25 mouse cellular contexts compared by ENCODE assay signal in the genomic region with DNA sequence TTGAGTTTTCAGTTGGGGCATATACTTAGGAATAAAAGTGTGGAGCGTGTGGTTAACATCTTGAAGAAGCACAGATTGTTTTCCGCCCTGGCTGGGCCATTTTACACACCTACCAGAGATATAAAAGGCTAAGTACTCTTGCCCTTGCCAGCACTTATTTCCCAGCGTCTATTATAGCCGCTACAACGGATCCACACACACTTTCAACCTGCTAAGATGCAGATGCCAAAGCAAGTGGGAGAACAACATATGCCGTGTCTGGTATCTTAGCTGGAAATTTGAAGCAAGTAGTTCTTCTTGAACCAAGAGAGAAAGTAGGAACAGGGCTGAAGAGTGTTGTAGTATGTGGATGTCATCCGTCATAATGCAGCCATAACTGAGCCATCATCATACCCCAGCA.
DNase-seq lines count a peak whose midpoint lies in the region; ATAC-seq and TF ChIP-seq lines count a peak whose summit lies in the region.
"Had no signal": no experiment of that assay in that cellular context is flagged by ENCODE, and none has a peak within 500 bp of the region (broad histone marks: within the 10 kb centered on the region; RNA-seq: fewer than 3 reads in every experiment).

No protein-coding gene starts in this region.

- intact Hi-C loops in left cerebral cortex, postnatal 25 days (cut with DNase I) = loop anchor here (2.0 to 5.0 kb wide), 2 partner anchors 44 to 189 kb away; no protein-coding TSS in a partner anchor
- intact Hi-C loops in left cerebral cortex, adult 2 months (cut with DNase I) = loop anchor here (2.0 kb wide), 1 partner anchor 44 kb away; no protein-coding TSS in a partner anchor

- ATAC-seq in frontal cortex, adult (ENCODE audit: low TSS enrichment) = peak; percentile 91
- ATAC-seq: CD4-positive, CD25-positive, alpha-beta regulatory T cell, adult 4 months; forebrain, embryonic 15.5 days had no signal

- DNase-seq in frontal cortex, postnatal 25 days (ENCODE audit: low spot score in 2 of 2) = no peak
- DNase-seq in layer of hippocampus, adult 8-10 months (ENCODE audit: low spot score in 2 of 2) = peak; percentile 7 to 9
- no peak for DNase-seq in layer of hippocampus, postnatal 25 days (ENCODE audit: extremely low spot score in 1 of 2, low spot score in 1 of 2)
- peak; percentile 18 to 83 for DNase-seq in left cerebral cortex, postnatal 25 days (ENCODE audit: low spot score in 2 of 2)
- no peak for DNase-seq in left cerebral cortex, adult 2 months (ENCODE audit: extremely low spot score in 1 of 2, low spot score in 2 of 2)
- DNase-seq in right cerebral cortex, postnatal 25 days = peak; percentile 25
- no peak for DNase-seq in right cerebral cortex, postnatal 10 days (ENCODE audit: low spot score in 2 of 2)
- DNase-seq: adrenal gland, adult 8-10 months; adrenal gland, postnatal 36 days; B cell, adult 2 months; cerebellum, adult 11 months; cerebellum, adult 8-10 months; cerebellum, postnatal 14 days; embryo, embryonic 11 days; gastrocnemius, postnatal 10 days; heart, adult 2 months had no signal

- TF ChIP-seq CTCF in left cerebral cortex, adult 2 months (IDR thresholded peaks at IDR 0.05) = no peak

- no peak overlapping the region for H3K27ac ChIP-seq in left cerebral cortex, adult 2 months
- H3K27ac ChIP-seq: embryonic facial prominence, embryonic 15.5 days; forebrain, embryonic 10.5 days; forebrain, embryonic 15.5 days; heart, adult 2 months; hindbrain, embryonic 10.5 days; hindbrain, embryonic 14.5 days had no signal

- no peak overlapping the region for H3K4me3 ChIP-seq in left cerebral cortex, adult 2 months
- H3K4me3 ChIP-seq: embryonic facial prominence, embryonic 15.5 days; erythroblast, embryonic 14.5 days; forebrain, embryonic 10.5 days; forebrain, embryonic 15.5 days; heart, adult 2 months; heart, embryonic 12.5 days; hindbrain, embryonic 10.5 days had no signal

Comparison
In these comparisons a context has a peak if more than half of its experiments do, and no peak if none do; other contexts are left out.
1. DNase-seq: peak in layer of hippocampus, adult 8-10 months (2 of 2), left cerebral cortex, postnatal 25 days (2 of 2) and right cerebral cortex, postnatal 25 days (single experiment); none in frontal cortex, postnatal 25 days (0 of 2), layer of hippocampus, postnatal 25 days (0 of 2), left cerebral cortex, adult 2 months (0 of 2) and right cerebral cortex, postnatal 10 days (0 of 2).